Mouse (Mus musculus): Measurements from ENCODE around the gene Fbxw8. TPM values are rescaled to one million over a fixed set of nuclear protein-coding genes. Genes with fewer than 3 reads are reported as not detected.

Fbxw8 gene
- polyA plus RNA-seq, 1 experiment: 28.3 TPM

GRCm38 (mm10) chr5:118113043-118113442 lies 42.2 kb downstream of the Fbxw8 start:
- Histone ChIP-seq H3K27ac (ENCODE audit: insufficient read depth, low read depth, low read length) (no peak overlapping the region), H3K4me3 (ENCODE audit: low read depth, low read length) (no peak overlapping the region), H3K4me1 (ENCODE audit: control insufficient read depth, insufficient read depth, insufficient read length, low read length) (no peaks in the 10 kb centered on the region; the same call in 1 of the 2 replicates), H3K27me3 (ENCODE audit: control insufficient read depth, insufficient read depth, low read length) (no peaks in the 10 kb centered on the region), H3K36me3 (ENCODE audit: control insufficient read depth, insufficient read depth, low read length) (peaks cover 20% of the 10 kb centered on the region)
- no peak for TF ChIP-seq POLR2A (IDR thresholded peaks at IDR 0.05; ENCODE audit: low read depth, low read length)
- no peak for TF ChIP-seq CTCF (IDR thresholded peaks at IDR 0.05; ENCODE audit: extremely low read depth, insufficient read length, insufficient replicate concordance, low read depth, low read length)
- WGBS: 96% methylated on average over 7 of the region's 7 CpGs

DNA sequence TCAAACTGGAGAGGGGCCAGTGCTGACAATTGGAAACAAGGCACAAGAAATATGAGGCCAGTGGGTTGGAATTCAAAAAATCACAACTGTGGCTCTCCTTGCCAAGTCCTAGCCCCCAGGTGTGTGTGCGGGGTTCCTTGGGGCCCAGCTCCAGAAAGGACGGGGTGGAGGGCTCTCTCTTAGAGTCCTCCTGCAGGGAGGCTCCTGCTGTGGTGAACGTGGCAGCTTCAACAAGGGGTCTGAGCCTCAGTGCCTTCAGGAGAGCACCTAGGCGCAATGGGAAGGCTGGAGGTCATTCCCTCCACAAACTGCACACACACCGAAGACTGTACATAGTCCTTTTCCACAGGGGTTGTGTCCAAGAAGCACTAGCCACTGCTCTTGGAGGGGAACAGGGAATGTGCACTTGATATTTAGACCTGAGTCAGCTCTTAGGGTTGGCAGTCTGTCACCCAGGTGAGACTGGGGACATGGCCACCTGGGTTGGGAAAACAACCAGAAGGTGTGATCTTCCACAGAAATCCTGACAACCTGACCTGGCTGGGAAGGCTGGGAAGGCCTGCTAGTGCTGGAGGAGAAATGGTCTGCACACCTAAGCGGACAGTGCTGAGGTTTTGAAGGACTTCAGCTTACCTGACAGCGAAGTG lies 46.3 kb downstream of the Fbxw8 start:
- H3K27me3 ChIP-seq (ENCODE audit: control insufficient read depth, insufficient read depth, low read length): no peaks in the 10 kb centered on the region
- peaks cover 17% of the 10 kb centered on the region for H3K36me3 ChIP-seq (ENCODE audit: control insufficient read depth, insufficient read depth, low read length)
- TF ChIP-seq CTCF (IDR thresholded peaks at IDR 0.05; ENCODE audit: extremely low read depth, insufficient read length, insufficient replicate concordance, low read depth, low read length) (no peak), POLR2A (IDR thresholded peaks at IDR 0.05; ENCODE audit: low read depth, low read length) (no peak)
- H3K4me1 ChIP-seq (ENCODE audit: control insufficient read depth, insufficient read depth, insufficient read length, low read length): no peaks in the 10 kb centered on the region
- no peak overlapping the region for H3K4me3 ChIP-seq (ENCODE audit: low read depth, low read length)
- H3K27ac ChIP-seq (ENCODE audit: insufficient read depth, low read depth, low read length): no peak overlapping the region
- WGBS: 87% methylated on average over 7 of the region's 7 CpGs

GRCm38 (mm10) chr5:118108124-118108793 lies 47.0 kb downstream of the Fbxw8 start:
- no peak for TF ChIP-seq CTCF (IDR thresholded peaks at IDR 0.05; ENCODE audit: extremely low read depth, insufficient read length, insufficient replicate concordance, low read depth, low read length)
- no peak for TF ChIP-seq POLR2A (IDR thresholded peaks at IDR 0.05; ENCODE audit: low read depth, low read length)
- Histone ChIP-seq H3K4me3 (ENCODE audit: low read depth, low read length) (no peak overlapping the region), H3K27me3 (ENCODE audit: control insufficient read depth, insufficient read depth, low read length) (no peaks in the 10 kb centered on the region), H3K27ac (ENCODE audit: insufficient read depth, low read depth, low read length) (no peak overlapping the region), H3K36me3 (ENCODE audit: control insufficient read depth, insufficient read depth, low read length) (peaks cover 17% of the 10 kb centered on the region), H3K4me1 (ENCODE audit: control insufficient read depth, insufficient read depth, insufficient read length, low read length) (no peaks in the 10 kb centered on the region)
- WGBS: 88% methylated on average over 17 of the region's 17 CpGs

DNA sequence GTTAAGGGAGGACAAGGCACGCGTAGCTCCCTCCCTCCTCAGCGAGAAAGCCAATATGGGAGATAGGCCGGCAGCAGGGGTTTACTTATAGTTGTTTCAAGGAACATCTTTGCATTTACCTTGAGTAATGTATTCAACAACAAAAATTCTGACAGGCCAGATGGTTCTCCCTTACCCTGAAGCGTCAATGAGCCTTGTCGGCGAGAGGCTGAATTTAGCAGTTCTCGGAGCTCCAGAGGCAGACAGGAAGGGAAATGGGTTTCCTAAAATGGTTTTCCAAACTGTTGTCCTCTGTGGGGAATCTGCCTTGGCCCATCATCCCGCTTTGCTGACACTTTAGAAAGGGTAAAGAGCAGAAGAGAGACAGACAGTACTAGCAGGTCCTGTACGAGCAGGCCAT lies 48.6 kb downstream of the Fbxw8 start:
- no peaks in the 10 kb centered on the region for H3K27me3 ChIP-seq (ENCODE audit: control insufficient read depth, insufficient read depth, low read length)
- H3K27ac ChIP-seq (ENCODE audit: insufficient read depth, low read depth, low read length): no peak overlapping the region
- no peak for TF ChIP-seq POLR2A (IDR thresholded peaks at IDR 0.05; ENCODE audit: low read depth, low read length)
- no peak for TF ChIP-seq CTCF (IDR thresholded peaks at IDR 0.05; ENCODE audit: extremely low read depth, insufficient read length, insufficient replicate concordance, low read depth, low read length)
- WGBS: 96% methylated on average over 10 of the region's 10 CpGs
- H3K36me3 ChIP-seq (ENCODE audit: control insufficient read depth, insufficient read depth, low read length): peaks cover 11% of the 10 kb centered on the region
- no peaks in the 10 kb centered on the region for H3K4me1 ChIP-seq (ENCODE audit: control insufficient read depth, insufficient read depth, insufficient read length, low read length)
- H3K4me3 ChIP-seq (ENCODE audit: low read depth, low read length): no peak overlapping the region

DNA sequence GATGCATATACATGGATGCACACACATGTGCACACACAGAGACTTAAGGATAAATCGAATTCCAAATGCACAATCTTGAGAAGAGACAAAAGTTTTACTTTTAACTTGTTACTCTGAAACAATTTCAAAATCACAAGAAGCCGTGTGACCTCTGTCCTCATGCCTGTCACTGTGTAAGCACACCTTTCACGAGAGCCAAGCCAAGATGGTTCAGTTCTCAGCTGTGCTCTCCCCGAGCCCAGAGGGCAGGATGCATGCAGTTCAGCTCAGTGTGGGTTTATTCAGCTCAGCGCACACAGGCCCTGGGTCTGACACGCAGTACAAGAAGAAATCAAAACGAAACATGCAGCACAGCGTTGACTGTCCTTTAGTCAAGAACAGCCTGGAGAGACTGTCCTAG lies 49.7 kb downstream of the Fbxw8 start:
- H3K4me3 ChIP-seq (ENCODE audit: low read depth, low read length): no peak overlapping the region
- TF ChIP-seq CTCF (IDR thresholded peaks at IDR 0.05; ENCODE audit: extremely low read depth, insufficient read length, insufficient replicate concordance, low read depth, low read length) (no peak), POLR2A (IDR thresholded peaks at IDR 0.05; ENCODE audit: low read depth, low read length) (no peak)
- no peak overlapping the region for H3K27ac ChIP-seq (ENCODE audit: insufficient read depth, low read depth, low read length)
- no peaks in the 10 kb centered on the region for H3K27me3 ChIP-seq (ENCODE audit: control insufficient read depth, insufficient read depth, low read length)
- H3K4me1 ChIP-seq (ENCODE audit: control insufficient read depth, insufficient read depth, insufficient read length, low read length): no peaks in the 10 kb centered on the region
- H3K36me3 ChIP-seq (ENCODE audit: control insufficient read depth, insufficient read depth, low read length): peaks cover 3% of the 10 kb centered on the region
- WGBS: 87% methylated on average over 8 of the region's 8 CpGs

GRCm38 (mm10) chr5:118099870-118100478 lies 55.3 kb downstream of the Fbxw8 start:
- H3K4me3 ChIP-seq (ENCODE audit: low read depth, low read length): no peak overlapping the region
- WGBS: 74% methylated on average over 8 of the region's 8 CpGs

More at GRCm38 (mm10) chr5:118099870-118100478, 55.3 kb downstream of the Fbxw8 start:
- no peak for TF ChIP-seq CTCF (IDR thresholded peaks at IDR 0.05; ENCODE audit: extremely low read depth, insufficient read length, insufficient replicate concordance, low read depth, low read length)
- Histone ChIP-seq H3K4me1 (ENCODE audit: control insufficient read depth, insufficient read depth, insufficient read length, low read length) (no peaks in the 10 kb centered on the region), H3K27ac (ENCODE audit: insufficient read depth, low read depth, low read length) (no peak overlapping the region), H3K27me3 (ENCODE audit: control insufficient read depth, insufficient read depth, low read length) (no peaks in the 10 kb centered on the region), H3K36me3 (ENCODE audit: control insufficient read depth, insufficient read depth, low read length) (peaks cover 3% of the 10 kb centered on the region; the same call in 1 of the 2 replicates)
